Mouse (Mus musculus) liver, adult 2 months (tissue): Measurements from ENCODE around the gene Lias. TPM values are rescaled to one million over a fixed set of nuclear protein-coding genes. Genes with fewer than 3 reads are reported as not detected.

Experiments
- DNase-seq: peaks from one replicate; pipeline ENCODE4 v3.0.0-alpha.2; 2011; ENCODE audit warnings: low read depth, low spot score; ENCODE audit errors: extremely low read depth
- H3K27ac ChIP-seq: fragments of 200-500 bp; replicated peaks from 2 replicates; pipeline ENCODE4 v1.5.1; 2012; ENCODE audit warnings: low read depth, mild to moderate bottlenecking, control low read depth, inconsistent platforms, low read length; ENCODE audit not compliant: insufficient read depth
- H3K27me3 ChIP-seq: fragments of 200-500 bp; 2 replicates; pipeline ENCODE4 v1.6.1; 2012; ENCODE audit warnings: mild to moderate bottlenecking, moderate library complexity, low read length, inconsistent platforms; ENCODE audit not compliant: control insufficient read depth, insufficient read depth
- H3K36me3 ChIP-seq: fragments of 200-500 bp; 2 replicates; pipeline ENCODE4 v1.6.1; 2012; ENCODE audit warnings: low read length, inconsistent platforms; ENCODE audit not compliant: control insufficient read depth, insufficient read depth
- H3K4me1 ChIP-seq: fragments of 200-500 bp; 2 replicates; pipeline ENCODE4 v1.6.1; 2011; ENCODE audit warnings: low read length; ENCODE audit not compliant: control insufficient read depth, insufficient read depth
- H3K4me3 ChIP-seq: fragments of 200-500 bp; 2 replicates; pipeline ENCODE4 v1.5.1; 2011; ENCODE audit warnings: low read depth, mild to moderate bottlenecking, control low read depth, low read length, moderate library complexity; ENCODE audit not compliant: insufficient read depth
- H3K79me2 ChIP-seq: fragments of 200-500 bp; 2 replicates; pipeline ENCODE4 v1.6.1; 2012; ENCODE audit warnings: inconsistent platforms, mild to moderate bottlenecking, low read length, moderate library complexity; ENCODE audit not compliant: control insufficient read depth, insufficient read depth
- H3K9ac ChIP-seq: fragments of 200-500 bp; 2 replicates; pipeline ENCODE4 v1.6.1; 2012; ENCODE audit warnings: low read depth, mild to moderate bottlenecking, control low read depth, inconsistent platforms, low read length
- CTCF ChIP-seq: fragments of 200-500 bp; IDR thresholded peaks from 2 replicates; pipeline ENCODE4 v1.5.1; 2011; ENCODE audit warnings: low read depth, low read length, control low read depth
- POLR2A ChIP-seq: fragments of 200-500 bp; IDR thresholded peaks from 2 replicates; pipeline ENCODE4 v1.6.1; 2011; ENCODE audit warnings: low read length, control low read depth; ENCODE audit not compliant: insufficient read depth; ENCODE audit errors: extremely low read depth
- WGBS: fragments of 180-500 bp; shearing (Covaris S2); methylation state at CpG from one replicate; pipeline ENCODE4 v1.1.7; 2018; 5-methylcytosine and 5-hydroxymethylcytosine counted together
- polyA plus RNA-seq: library from polyadenylated mRNA; depleted of rRNA; stranded (reverse); fragments of >200 nt; gene quantifications from 2 replicates; pipeline ENCODE4 v1.2.3, GENCODE M21; 2012; rRNA removed
- total RNA-seq: library from RNA; depleted of rRNA; stranded (reverse); fragments of >200 nt; gene quantifications from 2 replicates; pipeline ENCODE4 v1.2.3, GENCODE M21; 2014; rRNA removed

The Lias gene
- total RNA-seq (25.0 and 30.8 TPM in 2 replicates), polyA plus RNA-seq (11.1 and 13.3 TPM in 2 replicates)

GRCm38 (mm10) chr5:65390648-65391644, at the start of gene Lias, which contains the start of gene Rpl9:
TSS of gene Lias (plus strand) at chr5:65391497.
TSS of gene Rpl9 (minus strand) at chr5:65391444.
- TF ChIP-seq CTCF (no peak), POLR2A (peak; percentile 91; the same call in 1 of the 2 replicates)
- peak; percentile 89 for DNase-seq
- Histone ChIP-seq H3K4me3 (peak within 1 kb of the TSS; percentile 69), H3K27ac (peak within 1 kb of the TSS; percentile 70), H3K79me2 (peaks cover 7% of the 10 kb centered on the region; the same call in 1 of the 2 replicates), H3K9ac (peak within 1 kb of the TSS; percentile 84), H3K36me3 (peaks cover 29% of the 10 kb centered on the region), H3K27me3 (no peaks in the 10 kb centered on the region), H3K4me1 (peaks cover 8% of the 10 kb centered on the region)
- WGBS: under 1% methylated on average over 83 of the region's 83 CpGs

- WGBS: 24% methylated on average over 15 of the region's 15 CpGs
- peaks cover 8% of the 10 kb centered on the region; the same call in 1 of the 2 replicates for H3K79me2 ChIP-seq
- peaks cover 7% of the 10 kb centered on the region; the same call in 1 of the 2 replicates for H3K4me1 ChIP-seq
- no peaks in the 10 kb centered on the region for H3K27me3 ChIP-seq
- DNase-seq: peak; percentile 96
- peak within 1 kb of the TSS; percentile 85 for H3K4me3 ChIP-seq
- H3K36me3 ChIP-seq: no peaks in the 10 kb centered on the region
- TF ChIP-seq CTCF (no peak), POLR2A (no peak)
- H3K27ac ChIP-seq: peak within 1 kb of the TSS; percentile 66
- H3K9ac ChIP-seq: peak within 1 kb of the TSS; percentile 56
Observed at GRCm38 (mm10) chr5:65348168-65348567, 43.1 kb upstream of the Lias start, which contains the start of gene Klb. TSS of gene Klb (plus strand) at chr5:65348314.

GRCm38 (mm10) chr5:65350508-65350907, 40.8 kb upstream of the Lias start:
- Histone ChIP-seq H3K9ac (peak overlapping the region; percentile 28), H3K27ac (peak overlapping the region; percentile 64), H3K27me3 (no peaks in the 10 kb centered on the region), H3K4me3 (peak overlapping the region; percentile 27; the same call in 1 of the 2 replicates), H3K36me3 (no peaks in the 10 kb centered on the region), H3K4me1 (peaks cover 13% of the 10 kb centered on the region), H3K79me2 (peaks cover 12% of the 10 kb centered on the region; the same call in 1 of the 2 replicates)
- DNase-seq: peak; percentile 97
- WGBS: 23% methylated on average over 10 of the region's 10 CpGs
- TF ChIP-seq POLR2A: no peak

- no peak overlapping the region for H3K4me3 ChIP-seq
- DNase-seq: peak; percentile 95
- TF ChIP-seq POLR2A (no peak), CTCF (no peak)
- H3K27ac ChIP-seq: peak overlapping the region; percentile 58
- H3K79me2 ChIP-seq: peaks cover 15% of the 10 kb centered on the region; the same call in 1 of the 2 replicates
- no peak overlapping the region for H3K9ac ChIP-seq
- no peaks in the 10 kb centered on the region for H3K27me3 ChIP-seq
- 9% methylated on average over 3 of the region's 3 CpGs for WGBS
- no peaks in the 10 kb centered on the region for H3K36me3 ChIP-seq
- peaks cover 16% of the 10 kb centered on the region for H3K4me1 ChIP-seq
Observed at GRCm38 (mm10) chr5:65354097-65354496, 37.2 kb upstream of the Lias start.

GRCm38 (mm10) chr5:65354985-65355384, 36.3 kb upstream of the Lias start:
- Histone ChIP-seq H3K27ac (no peak overlapping the region), H3K27me3 (no peaks in the 10 kb centered on the region), H3K9ac (no peak overlapping the region), H3K79me2 (peaks cover 18% of the 10 kb centered on the region; the same call in 1 of the 2 replicates), H3K4me3 (no peak overlapping the region), H3K4me1 (peaks cover 16% of the 10 kb centered on the region), H3K36me3 (no peaks in the 10 kb centered on the region)
- WGBS: 83% methylated on average over 5 of the region's 5 CpGs
- TF ChIP-seq CTCF: peak; percentile 29; the same call in 1 of the 2 replicates
- no peak for TF ChIP-seq POLR2A
- no peak for DNase-seq

- H3K27me3 ChIP-seq: no peaks in the 10 kb centered on the region
- H3K79me2 ChIP-seq: peaks cover 21% of the 10 kb centered on the region; the same call in 1 of the 2 replicates
- H3K4me3 ChIP-seq: no peak overlapping the region
- TF ChIP-seq POLR2A (no peak), CTCF (no peak)
- 16% methylated on average over 6 of the region's 6 CpGs for WGBS
- H3K4me1 ChIP-seq: peaks cover 16% of the 10 kb centered on the region
- peak overlapping the region; percentile 35 for H3K27ac ChIP-seq
- no peak overlapping the region for H3K9ac ChIP-seq
- H3K36me3 ChIP-seq: no peaks in the 10 kb centered on the region
- peak; percentile 95 for DNase-seq
Observed at GRCm38 (mm10) chr5:65356851-65357250, 34.4 kb upstream of the Lias start.
